Mouse (Mus musculus) testis, postnatal 14 days (tissue): ENCODE results near the gene Ndufs1.

Experiments
- DNase-seq: peaks from one replicate; pipeline ENCODE4 v3.0.0; 2021; ENCODE audit warnings: low spot score

Gene Ndufs1

DNA sequence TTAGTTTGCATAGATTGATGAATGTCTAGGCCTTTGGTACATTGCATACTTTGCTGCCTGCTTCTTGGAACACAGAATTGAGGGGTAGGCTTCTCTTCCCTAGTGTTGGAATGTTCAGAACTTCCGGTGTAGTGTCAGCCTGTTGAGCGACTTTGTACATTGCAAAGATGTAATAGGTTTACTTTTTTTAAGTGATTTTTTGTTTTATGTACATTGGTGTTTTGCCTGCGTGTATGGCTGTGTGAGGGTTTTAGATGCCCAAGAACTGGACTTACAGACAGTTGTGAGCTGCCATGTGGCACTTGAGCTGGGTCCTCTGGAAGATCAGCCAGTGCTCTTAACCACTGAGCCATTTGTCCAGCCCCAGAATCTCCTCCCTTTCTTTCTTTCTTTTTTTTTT is 61.1 kb downstream of the Ndufs1 start:
- no peak for DNase-seq

GRCm38 (mm10) chr1:63115096-63115495 is 61.5 kb downstream of the Ndufs1 start:
- no peak for DNase-seq

GRCm38 (mm10) chr1:63114136-63114781 is 62.4 kb downstream of the Ndufs1 start, which contains the start of gene Ino80d:
Ino80d (minus strand) TSS chr1:63114667.
- peak; percentile 79 for DNase-seq

- DNase-seq = peak; percentile 78
These were observed 63.1 kb downstream of the Ndufs1 start for GRCm38 (mm10) chr1:63113274-63114135.

DNA sequence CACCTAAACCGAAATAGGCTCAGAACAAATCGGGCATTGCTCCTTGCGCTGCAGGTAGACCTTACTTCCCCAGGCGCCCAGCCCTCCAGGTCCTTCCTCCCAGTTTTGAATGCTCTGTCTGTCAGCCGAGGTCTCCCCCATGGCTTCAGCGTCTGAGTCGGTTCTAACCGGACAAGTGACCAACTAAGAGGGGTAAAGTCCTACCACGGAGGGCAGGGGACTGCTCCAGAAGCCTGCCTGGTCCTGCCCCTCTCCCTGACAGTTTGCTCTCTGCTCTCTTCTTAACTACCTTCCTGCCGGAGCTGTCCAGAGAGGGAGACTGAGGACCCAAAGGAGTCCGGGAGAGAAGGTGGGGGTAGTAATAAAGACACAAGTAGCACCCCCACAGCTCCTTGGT is 63.8 kb downstream of the Ndufs1 start:
- peak; percentile 61 for DNase-seq

GRCm38 (mm10) chr1:63112151-63112864 is 64.3 kb downstream of the Ndufs1 start:
- no peak for DNase-seq

DNA sequence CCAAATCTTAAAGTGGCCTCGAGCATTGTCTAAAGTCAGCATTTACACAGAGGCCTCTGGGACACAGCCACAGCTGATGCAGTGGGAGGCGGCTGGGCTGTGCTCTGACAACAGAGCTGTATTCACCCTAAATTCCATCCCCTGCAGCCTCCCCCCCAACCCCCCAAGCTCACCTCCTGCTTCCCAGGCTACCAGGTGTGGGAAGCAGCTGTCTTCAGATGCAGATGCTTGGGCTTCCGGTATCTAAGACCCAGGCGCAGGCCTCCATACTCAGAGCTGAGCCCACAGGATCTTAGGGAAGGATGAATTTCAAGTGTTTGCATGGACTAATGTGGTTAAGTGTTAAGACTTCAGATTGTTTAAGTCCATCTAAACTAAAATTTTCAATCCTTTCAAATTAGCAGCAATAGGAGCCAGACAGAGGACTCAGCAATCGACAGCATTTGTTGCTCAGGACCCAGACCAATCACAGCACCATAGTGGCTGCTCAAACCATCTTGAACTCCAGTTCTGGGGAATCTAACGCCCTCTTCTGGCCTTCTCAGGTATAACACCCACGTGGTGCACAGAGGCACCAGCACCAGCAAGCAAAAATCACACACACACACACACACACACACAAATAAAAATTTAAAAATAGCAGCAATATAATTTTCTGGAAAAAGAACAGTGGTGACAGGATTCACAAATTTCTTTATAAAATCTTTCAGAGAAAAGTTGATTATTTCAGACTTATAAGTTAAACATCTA is 65.9 kb downstream of the Ndufs1 start:
- peak; percentile 65 for DNase-seq

DNA sequence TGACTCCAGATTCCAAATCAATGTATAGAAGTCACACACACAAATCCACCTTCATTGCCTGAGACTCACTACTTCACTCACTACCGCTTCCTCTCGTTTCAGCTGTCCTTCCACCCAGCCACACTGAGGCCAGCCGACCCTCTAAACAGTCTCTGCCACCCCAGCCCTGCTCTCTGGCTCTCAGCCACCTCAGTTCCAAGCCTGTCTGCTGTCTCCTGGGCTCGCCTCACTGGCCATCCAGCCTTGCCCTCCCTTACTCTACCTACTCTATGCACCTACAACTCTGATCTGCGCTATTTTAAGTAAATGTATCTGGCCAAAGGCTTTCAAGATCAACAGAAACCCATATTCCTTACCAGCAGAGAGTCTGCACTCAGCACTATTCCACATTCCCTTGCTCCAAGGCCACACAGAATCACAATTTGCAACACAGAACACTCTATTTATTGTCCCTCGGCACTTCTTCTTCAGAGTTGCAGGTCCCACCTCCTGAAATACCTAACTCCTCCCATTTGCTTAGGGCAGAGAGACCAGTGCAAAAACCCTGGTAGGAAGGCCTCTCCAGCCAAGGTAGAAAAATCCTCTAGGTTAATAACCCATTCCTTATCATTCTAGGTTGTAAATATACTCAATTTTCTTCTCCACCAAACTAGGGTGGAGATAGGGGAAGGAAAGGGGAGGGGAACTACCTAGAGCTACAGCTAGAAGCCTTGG is 68.9 kb downstream of the Ndufs1 start:
- peak; percentile 40 for DNase-seq

GRCm38 (mm10) chr1:63102758-63103451 is 73.7 kb downstream of the Ndufs1 start:
- no peak for DNase-seq

GRCm38 (mm10) chr1:63100196-63100595 is 76.4 kb downstream of the Ndufs1 start:
- no peak for DNase-seq

GRCm38 (mm10) chr1:63098831-63099230 is 77.8 kb downstream of the Ndufs1 start:
- no peak for DNase-seq

- DNase-seq = no peak
These were observed 80.6 kb downstream of the Ndufs1 start for GRCm38 (mm10) chr1:63096071-63096470.
